Mouse (Mus musculus) layer of hippocampus, adult 9-11 months (tissue): ENCODE results near the gene Dnaaf1.

Experiments
- DNase-seq: peaks from one replicate; pipeline ENCODE4 v3.0.0; 2022

The Dnaaf1 gene

GRCm38 (mm10) chr8:119574437-119575365, at the start of gene Dnaaf1, which contains the start of gene Hsdl1:
Gene Dnaaf1 (plus strand): TSS chr8:119575235.
Gene Hsdl1 (minus strand): TSS chr8:119575183.
- peak; percentile 92 for DNase-seq

GRCm38 (mm10) chr8:119528762-119529161, 46.3 kb upstream of the Dnaaf1 start:
- no peak for DNase-seq

- DNase-seq: no peak
Observed at GRCm38 (mm10) chr8:119530937-119531336, 44.1 kb upstream of the Dnaaf1 start.

DNA sequence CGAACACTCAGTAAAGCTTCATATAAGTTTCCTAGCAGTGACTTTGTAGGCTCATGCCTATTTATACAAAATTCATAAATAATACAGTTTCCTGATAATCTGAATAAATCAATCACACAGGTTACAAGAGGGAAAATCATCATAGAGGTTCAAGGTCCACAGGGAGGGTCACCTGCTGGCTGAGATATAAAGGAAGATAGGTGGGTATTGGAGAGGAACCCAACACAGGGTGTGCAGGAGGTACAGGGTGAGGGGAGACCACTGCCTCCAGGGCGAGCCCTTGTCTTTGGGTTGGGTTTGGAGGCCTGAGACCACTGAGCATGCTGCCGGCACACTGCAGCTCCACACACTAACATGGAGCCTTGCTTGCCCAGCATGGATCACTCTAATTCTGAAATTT, 43.6 kb upstream of the Dnaaf1 start:
- no peak for DNase-seq

- peak; percentile 85 for DNase-seq
Observed at GRCm38 (mm10) chr8:119531973-119532372, 43.1 kb upstream of the Dnaaf1 start.

DNA sequence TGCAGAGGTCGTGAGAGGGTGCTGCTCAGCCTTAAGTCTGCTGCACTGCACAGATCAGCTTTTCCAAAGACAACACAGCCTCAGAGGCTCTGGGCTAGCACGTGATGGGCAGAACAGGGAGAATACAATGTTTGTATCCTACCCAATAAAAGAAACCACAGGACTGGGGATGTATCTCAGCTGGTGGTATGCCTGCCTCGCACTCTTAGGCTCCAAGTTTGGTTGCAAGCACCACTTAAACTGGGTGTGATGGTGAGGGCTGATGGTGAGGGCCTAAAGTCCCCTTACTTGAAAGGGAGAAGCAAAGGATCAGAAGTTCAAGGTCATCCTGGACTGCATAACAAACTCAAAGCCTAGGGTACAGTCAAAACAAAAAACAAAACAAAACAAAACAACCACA, 30.4 kb upstream of the Dnaaf1 start:
- no peak for DNase-seq

GRCm38 (mm10) chr8:119545180-119545579, 29.9 kb upstream of the Dnaaf1 start:
- no peak for DNase-seq

DNA sequence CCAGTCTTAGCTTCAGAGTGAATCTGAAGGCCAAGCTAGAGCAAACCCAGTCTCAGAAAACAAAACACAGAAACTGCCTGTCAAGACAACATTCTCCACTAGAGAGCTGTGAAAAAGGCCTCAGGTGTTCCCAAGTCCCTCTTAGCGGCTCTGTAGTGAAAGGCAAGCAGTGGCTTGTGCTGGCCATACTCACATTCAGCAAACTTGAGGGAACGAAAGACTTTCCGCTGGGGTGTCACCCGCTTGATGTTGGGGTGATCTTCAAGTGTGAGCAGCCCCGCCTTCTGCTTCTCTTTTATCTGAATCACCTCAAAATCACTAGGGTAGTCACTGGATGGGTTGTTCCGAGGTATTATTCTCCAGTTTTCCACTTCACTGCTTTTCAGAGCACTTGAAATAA, 29.2 kb upstream of the Dnaaf1 start:
- no peak for DNase-seq

- DNase-seq: no peak
Observed at GRCm38 (mm10) chr8:119547019-119547691, 27.9 kb upstream of the Dnaaf1 start.

GRCm38 (mm10) chr8:119548560-119549113, 26.4 kb upstream of the Dnaaf1 start:
- DNase-seq: no peak

DNA sequence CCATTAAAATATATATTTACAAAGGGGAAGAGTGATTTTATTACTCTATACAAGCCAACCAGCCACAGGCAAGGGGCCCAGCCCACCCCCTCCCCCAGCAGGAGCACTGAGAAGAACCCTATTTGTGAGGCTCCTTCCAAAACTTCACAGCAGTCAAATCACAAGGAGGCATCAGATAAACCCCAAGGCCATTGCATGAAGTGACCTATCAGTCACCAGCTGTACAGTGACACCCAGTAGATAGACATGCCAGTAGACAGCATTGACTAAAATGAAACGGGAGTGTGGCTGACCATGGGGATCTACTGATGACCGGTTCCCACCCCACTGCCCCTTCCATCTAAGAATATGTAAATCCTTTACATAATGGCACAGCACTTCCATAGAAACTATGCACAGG, 22.1 kb upstream of the Dnaaf1 start:
- no peak for DNase-seq

GRCm38 (mm10) chr8:119555861-119556260, 19.2 kb upstream of the Dnaaf1 start:
- DNase-seq: no peak

- DNase-seq: no peak
Observed at GRCm38 (mm10) chr8:119557132-119557531, 17.9 kb upstream of the Dnaaf1 start.

- no peak for DNase-seq
Observed at GRCm38 (mm10) chr8:119557821-119558602, 17.0 kb upstream of the Dnaaf1 start.

GRCm38 (mm10) chr8:119558603-119559401, 16.2 kb upstream of the Dnaaf1 start, which contains the start of gene Mbtps1:
Gene Mbtps1 (minus strand): TSS chr8:119558735.
- DNase-seq: peak; percentile 97

DNA sequence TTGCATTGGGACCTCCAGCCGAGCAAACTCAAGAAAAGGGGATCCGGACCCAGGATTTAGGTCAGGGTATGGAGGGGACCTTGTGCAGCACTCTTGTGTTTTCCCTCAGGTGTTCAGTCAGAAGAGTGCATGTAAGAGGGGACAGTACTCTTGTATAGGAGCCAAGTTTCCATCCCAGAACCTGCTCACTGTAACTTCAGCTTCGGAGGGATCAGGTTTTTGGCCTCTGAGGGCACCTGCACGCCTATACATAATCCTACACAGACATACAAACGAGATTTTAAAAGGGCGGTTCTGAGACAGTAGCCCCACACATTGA, 15.7 kb upstream of the Dnaaf1 start:
- DNase-seq: no peak

DNA sequence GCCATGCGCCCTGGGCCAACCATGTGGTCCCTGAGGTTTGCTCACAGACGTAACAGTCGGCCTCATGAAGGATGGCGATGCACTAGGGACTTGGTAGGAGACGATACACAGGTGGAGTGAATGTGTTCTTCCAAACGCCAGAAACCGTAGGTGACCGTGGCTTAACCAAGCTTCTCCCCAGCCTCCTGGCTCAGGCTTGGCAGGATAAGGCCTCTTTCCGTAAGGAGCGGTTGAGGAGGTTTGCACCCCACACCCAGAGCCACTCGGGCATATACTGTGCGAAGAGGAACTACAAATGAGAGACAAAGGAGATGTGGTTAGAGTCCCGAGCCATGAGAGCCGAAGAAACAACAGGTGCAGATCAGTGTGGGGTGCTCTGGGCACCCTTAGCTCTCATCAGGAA, 11.2 kb upstream of the Dnaaf1 start:
- DNase-seq: no peak

DNA sequence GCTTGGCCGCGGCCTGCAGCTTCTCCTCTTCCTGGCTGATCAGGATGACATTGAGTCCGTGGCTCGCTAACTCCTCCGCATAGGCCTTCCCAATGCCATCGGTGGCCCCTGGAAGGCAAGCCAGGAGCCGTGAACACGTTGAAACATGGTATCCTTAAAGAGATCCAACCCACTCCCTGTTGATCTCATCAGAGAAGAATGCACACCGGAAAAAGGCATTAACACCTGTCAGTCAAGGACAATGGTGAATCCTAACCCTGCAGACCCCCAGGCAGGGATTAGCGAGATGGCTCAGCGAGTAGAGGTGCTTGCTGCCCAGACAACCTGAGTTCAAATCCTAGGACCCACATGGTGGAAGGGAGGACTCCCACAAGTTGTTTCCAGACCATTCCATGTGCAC, 8.7 kb upstream of the Dnaaf1 start:
- no peak for DNase-seq

- no peak for DNase-seq
Observed at GRCm38 (mm10) chr8:119568251-119568650, 6.8 kb upstream of the Dnaaf1 start.

GRCm38 (mm10) chr8:119568951-119569350, 6.1 kb upstream of the Dnaaf1 start:
- no peak for DNase-seq

DNA sequence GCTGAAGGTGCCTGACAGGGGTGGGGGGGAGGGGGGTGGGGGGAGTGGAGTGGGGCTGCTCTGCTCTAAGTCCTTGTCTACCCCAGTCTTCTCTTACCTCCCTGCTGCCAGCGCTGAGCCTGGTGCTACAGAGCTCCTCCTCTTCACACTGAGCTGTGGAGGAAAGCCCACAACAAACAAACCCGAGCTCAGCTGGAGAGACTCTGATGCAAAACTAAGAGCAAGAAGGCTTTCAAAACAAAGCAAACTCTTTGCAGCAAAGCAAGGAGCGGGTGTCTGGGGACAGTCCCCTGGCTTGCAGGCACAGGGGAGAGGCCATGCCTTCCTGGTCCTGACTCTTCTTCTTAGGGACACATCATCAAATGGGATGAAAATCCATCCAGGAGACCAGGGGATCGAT, 5.2 kb upstream of the Dnaaf1 start:
- no peak for DNase-seq

DNA sequence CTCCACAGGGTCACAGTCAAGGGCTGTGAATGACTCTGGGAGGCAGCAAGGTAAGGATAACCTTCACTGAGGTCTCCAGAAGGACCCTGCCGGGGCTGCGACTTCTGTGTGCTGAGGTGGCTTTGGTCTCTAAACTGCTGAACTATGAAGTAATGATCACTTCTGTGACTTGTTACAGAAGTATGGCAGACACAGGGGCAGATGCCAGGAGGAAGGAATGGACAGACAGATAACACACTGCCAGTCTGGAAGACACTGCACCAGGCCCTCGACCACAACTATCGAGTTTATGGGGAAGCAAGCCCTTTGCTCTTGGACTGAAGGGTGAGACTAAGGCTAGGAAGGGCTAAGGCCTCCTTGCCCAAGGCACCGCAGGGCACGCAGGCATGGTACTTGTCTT, 3.9 kb upstream of the Dnaaf1 start:
- DNase-seq: no peak
